Mouse (Mus musculus): ENCODE measurements around the gene Mdc1. TPM values are rescaled to one million over a fixed set of nuclear protein-coding genes. Genes with fewer than 3 reads are reported as not detected.
A peak's percentile ranks its signal among the peaks of the same experiment; 100 is the strongest.
"Not testable (repeated sequence)": the region's sequence is repeated elsewhere in the genome, so short reads cannot be mapped to it uniquely, and the experiment has no call there.

The Mdc1 gene
- total RNA-seq, 2 experiments from 2014 or later = 14.6 to 17.8 TPM

DNA sequence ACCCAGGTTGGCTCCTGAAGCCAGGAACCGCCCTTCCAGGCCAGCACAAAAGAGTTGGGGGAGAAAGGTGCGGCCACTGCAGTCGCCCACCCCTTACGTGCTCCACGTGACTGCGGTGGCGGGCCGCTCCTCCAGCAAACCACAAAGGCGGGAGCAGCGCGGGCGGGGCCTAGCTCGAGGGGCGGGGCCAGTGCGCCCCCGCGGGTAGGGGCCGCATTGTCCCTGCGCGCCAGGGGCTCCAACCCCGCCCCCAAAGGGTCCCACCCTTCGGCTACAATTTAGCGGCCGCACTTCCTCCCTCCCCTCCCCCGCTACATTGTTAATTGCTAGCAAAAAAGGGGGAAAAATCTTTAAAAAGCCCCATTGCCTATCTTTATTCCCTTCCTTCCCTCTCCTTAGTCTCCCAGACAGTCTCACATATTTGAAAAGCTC, 4.3 kb upstream of the Mdc1 start:
- H3K27ac ChIP-seq = peak overlapping the region; percentile 89
- peak; percentile 84 to 89 for DNase-seq (ENCODE audit: extremely low spot score in 1 of 2, low spot score in 2 of 2)
- H3K4me3 ChIP-seq = peak overlapping the region; percentile 64
- intact Hi-C loops (cut with DNase I) = loop anchor here (2.0 to 5.0 kb wide), 2 partner anchors 38 to 80 kb away; partner anchors contain the start of genes Mrps18b and Ppp1r10
- no peak for TF ChIP-seq CTCF (IDR thresholded peaks at IDR 0.05)

- Histone ChIP-seq H3K4me3 (peak overlapping the region; percentile 64), H3K27ac (peak overlapping the region; percentile 89)
- peak in 1 of 2 experiments; percentile 58 for DNase-seq (ENCODE audit: extremely low spot score in 1 of 2, low spot score in 2 of 2)
- TF ChIP-seq CTCF (IDR thresholded peaks at IDR 0.05) = no peak
- intact Hi-C loops (cut with DNase I) = loop anchor here (2.0 to 5.0 kb wide), 2 partner anchors 37 to 80 kb away; partner anchors contain the start of genes Mrps18b and Ppp1r10
Observed at GRCm38 (mm10) chr17:35837487-35837886, 3.8 kb upstream of the Mdc1 start.

DNA sequence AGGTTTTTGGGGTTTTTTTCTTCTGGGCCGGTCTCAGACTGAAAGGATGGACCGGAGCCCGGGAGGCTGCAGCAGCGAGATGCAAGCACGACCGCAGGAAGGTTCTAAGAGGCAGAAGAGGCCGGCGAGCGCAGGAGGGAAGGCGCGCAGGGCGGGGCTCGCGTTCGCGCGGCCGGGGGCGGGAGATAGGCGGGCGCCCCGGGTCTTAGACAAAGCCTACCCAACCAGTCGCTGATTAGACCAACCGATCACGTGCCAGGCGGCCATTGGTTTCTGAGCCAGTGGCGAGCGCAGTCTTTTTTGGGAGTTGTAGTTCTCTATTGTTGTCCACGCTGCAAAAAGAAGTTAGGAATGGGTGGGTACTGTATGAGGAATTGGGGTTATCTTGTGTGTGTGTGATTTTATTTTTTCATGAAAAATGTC, 3.2 kb upstream of the Mdc1 start, which contains the start of gene Tubb5:
Gene Tubb5 (minus strand): TSS at position 185 of the 423 bp plus-strand sequence.
- peak; percentile 97 to 98 for DNase-seq (ENCODE audit: extremely low spot score in 1 of 2, low spot score in 2 of 2)
- TF ChIP-seq CTCF (IDR thresholded peaks at IDR 0.05) = no peak
- Histone ChIP-seq H3K27ac (peak within 1 kb of the TSS; percentile 89), H3K4me3 (peak within 1 kb of the TSS; percentile 64)
- intact Hi-C loops (cut with DNase I) = loop anchor here (5.0 kb wide), 1 partner anchor 79 kb away; the partner anchor contains the start of genes Mrps18b and Ppp1r10

DNA sequence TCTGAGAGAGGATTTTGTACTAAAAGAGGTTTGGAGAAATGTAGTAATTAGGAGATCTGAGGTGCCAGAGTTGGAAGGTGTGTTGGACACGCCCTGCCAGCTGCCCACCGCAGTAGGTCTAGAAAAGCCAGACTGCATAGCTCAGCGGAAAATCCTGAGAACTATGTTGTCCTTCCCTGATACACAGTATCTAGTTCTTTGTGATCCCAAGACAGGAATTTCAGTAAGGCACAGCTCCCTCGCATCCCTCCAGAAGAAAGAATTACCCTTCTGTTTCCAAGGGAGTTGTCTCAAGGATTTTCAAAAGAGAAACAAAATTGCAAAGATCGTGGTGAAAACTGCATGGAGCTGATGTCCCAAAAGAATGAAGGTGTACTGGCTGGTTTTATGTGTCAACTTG, 2.7 kb upstream of the Mdc1 start:
- intact Hi-C loops (cut with DNase I) = loop anchor here (5.0 kb wide), 1 partner anchor 79 kb away; the partner anchor contains the start of genes Mrps18b and Ppp1r10
- DNase-seq (ENCODE audit: extremely low spot score in 1 of 2, low spot score in 2 of 2) = no peak
- H3K27ac ChIP-seq = peak overlapping the region; percentile 70
- no peak for TF ChIP-seq CTCF (IDR thresholded peaks at IDR 0.05)
- no peak overlapping the region for H3K4me3 ChIP-seq

DNA sequence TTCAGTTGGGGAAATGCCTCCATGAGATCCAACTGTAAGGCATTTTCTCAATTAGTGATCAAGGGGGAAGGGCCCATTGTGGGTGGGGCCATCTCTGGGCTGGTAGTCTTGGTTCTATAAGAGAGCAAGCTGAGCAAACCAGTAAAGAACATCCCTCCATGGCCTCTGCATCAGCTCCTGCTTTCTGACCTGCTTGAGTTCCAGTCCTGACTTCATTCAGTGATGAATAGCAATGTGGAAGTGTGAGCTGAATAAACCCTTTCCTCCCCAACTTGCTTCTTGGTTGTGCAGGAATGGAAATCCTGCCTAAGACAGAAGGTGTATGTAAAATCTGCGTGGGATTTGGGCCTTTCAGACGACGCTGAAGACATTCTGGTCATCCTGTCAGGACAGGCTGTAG, 2.3 kb upstream of the Mdc1 start:
- DNase-seq (ENCODE audit: extremely low spot score in 1 of 2, low spot score in 2 of 2); H3K27ac ChIP-seq; H3K4me3 ChIP-seq: not testable (repeated sequence)
- intact Hi-C loops (cut with DNase I) = loop anchor here (5.0 kb wide), 1 partner anchor 78 kb away; the partner anchor contains the start of genes Mrps18b and Ppp1r10

GRCm38 (mm10) chr17:35840561-35840960, 754 bp upstream of the Mdc1 start:
- peak overlapping the region; percentile 83; the same call in 1 of the 2 replicates for H3K27ac ChIP-seq
- H3K4me3 ChIP-seq = peak overlapping the region; percentile 46
- intact Hi-C loops (cut with DNase I) = loop anchor here (2.0 kb wide), 1 partner anchor 20 kb away; the partner anchor contains the start of gene Nrm
- TF ChIP-seq CTCF (IDR thresholded peaks at IDR 0.05) = no peak
- no peak for DNase-seq (ENCODE audit: extremely low spot score in 1 of 2, low spot score in 2 of 2)

DNA sequence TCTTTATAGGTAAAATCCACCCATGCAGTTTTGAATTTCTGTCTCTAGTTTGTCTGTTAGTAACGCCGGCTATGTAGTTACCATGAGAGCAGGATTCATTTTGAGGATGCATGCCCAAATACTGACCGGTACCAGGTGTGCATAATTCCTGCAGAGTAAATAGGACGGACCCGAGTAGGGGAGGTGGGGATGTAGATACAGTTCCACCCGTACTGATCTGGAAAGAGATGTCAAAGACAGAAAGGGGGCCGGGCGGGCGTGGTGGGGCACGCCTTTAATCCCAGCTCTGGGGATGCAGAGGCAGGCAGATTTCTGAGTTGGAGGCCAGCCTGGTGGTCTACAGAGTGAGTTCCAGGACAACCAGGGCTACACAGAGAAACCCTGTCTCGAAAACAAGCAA, 691 bp downstream of the Mdc1 start:
- intact Hi-C loops (cut with DNase I) = no loop called here
- DNase-seq (ENCODE audit: extremely low spot score in 1 of 2, low spot score in 2 of 2) = no peak
- peak overlapping the region; percentile 56; the same call in 1 of the 2 replicates for H3K27ac ChIP-seq
- TF ChIP-seq CTCF (IDR thresholded peaks at IDR 0.05) = no peak
- peak overlapping the region; percentile 66 for H3K4me3 ChIP-seq

DNA sequence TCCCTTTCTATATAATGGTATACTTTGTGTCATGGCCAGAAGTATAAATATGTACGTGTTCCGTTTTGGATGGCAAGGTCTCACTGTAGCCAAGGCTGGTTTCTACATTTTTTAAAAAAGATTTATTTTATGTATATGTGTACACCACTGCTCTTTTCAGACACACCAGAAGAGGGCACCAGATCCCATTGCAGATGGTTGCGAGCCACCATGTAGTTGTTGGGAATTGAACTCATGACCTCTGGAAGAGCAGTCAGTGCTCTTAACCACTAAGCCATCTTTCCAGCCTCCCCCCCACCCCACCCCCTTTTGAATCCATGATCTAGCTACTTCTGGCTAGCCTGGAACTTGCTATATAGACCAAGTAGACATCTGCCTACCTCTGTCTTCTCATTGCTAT, 2.2 kb downstream of the Mdc1 start:
- intact Hi-C loops (cut with DNase I) = no loop called here
- peak; percentile 47 for TF ChIP-seq CTCF (IDR thresholded peaks at IDR 0.05)
- no peak overlapping the region for H3K4me3 ChIP-seq

GRCm38 (mm10) chr17:35848112-35848511, 6.8 kb downstream of the Mdc1 start:
- no peak overlapping the region for H3K27ac ChIP-seq
- intact Hi-C loops (cut with DNase I) = no loop called here
- no peak overlapping the region for H3K4me3 ChIP-seq
- TF ChIP-seq CTCF (IDR thresholded peaks at IDR 0.05) = peak; percentile 35
- DNase-seq (ENCODE audit: extremely low spot score in 1 of 2, low spot score in 2 of 2) = no peak

More for the DNA sequence above, 2.2 kb downstream of the Mdc1 start:
- no peak overlapping the region for H3K27ac ChIP-seq
- DNase-seq (ENCODE audit: extremely low spot score in 1 of 2, low spot score in 2 of 2) = no peak

DNA sequence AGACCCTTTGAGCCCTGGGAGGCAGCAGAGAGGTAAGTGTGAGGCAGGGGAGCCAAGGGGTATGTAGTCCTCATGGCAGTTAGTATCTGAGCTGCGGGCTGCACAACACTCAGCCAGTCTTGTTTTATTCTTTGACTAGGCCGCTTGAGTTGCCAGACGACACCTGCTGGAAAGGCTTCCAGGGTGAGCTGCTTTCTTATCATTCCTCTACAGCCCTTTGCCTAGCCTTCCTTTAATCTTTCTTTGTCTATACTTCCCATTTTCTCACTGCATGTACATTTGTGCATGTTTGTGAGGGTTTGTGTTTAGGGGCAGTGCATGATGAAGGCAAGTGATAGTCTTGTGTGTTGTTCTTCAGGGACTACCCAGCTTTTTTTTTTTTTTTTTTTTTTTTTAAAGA, 9.7 kb downstream of the Mdc1 start:
- Histone ChIP-seq H3K4me3 (no peak overlapping the region), H3K27ac (no peak overlapping the region)
- intact Hi-C loops (cut with DNase I) = no loop called here
- DNase-seq (ENCODE audit: extremely low spot score in 1 of 2, low spot score in 2 of 2) = no peak
- TF ChIP-seq CTCF (IDR thresholded peaks at IDR 0.05) = no peak

DNA sequence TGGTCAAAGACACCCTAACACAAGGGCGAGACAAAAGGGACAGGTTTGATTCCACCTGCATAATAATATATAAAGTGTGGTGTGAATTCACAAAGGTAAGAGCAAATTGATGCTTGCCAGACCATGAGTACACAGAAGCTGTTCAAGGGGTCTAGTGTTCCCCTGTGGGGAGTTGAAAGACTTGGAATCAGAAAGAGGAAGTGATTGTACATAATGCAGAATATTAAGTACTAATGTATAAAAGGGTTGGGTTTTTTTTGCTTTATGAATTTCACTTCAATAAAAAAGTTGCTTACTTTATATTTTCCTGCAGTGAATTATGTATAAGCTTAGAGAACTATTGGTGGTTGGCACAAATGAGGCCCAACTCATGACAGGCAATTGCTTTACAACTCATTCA, 18.1 kb downstream of the Mdc1 start:
- no peak overlapping the region for H3K4me3 ChIP-seq
- no peak overlapping the region for H3K27ac ChIP-seq
- no peak for DNase-seq (ENCODE audit: extremely low spot score in 1 of 2, low spot score in 2 of 2)
- no peak for TF ChIP-seq CTCF (IDR thresholded peaks at IDR 0.05)
- intact Hi-C loops (cut with DNase I) = no loop called here

- intact Hi-C loops (cut with DNase I) = loop anchor here (2.0 kb wide), 1 partner anchor 19 kb away; the partner anchor contains the start of gene Mdc1
- no peak for DNase-seq (ENCODE audit: extremely low spot score in 1 of 2, low spot score in 2 of 2)
- H3K4me3 ChIP-seq = no peak overlapping the region
- no peak overlapping the region for H3K27ac ChIP-seq
- TF ChIP-seq CTCF (IDR thresholded peaks at IDR 0.05) = no peak
Observed at GRCm38 (mm10) chr17:35859835-35860234, 18.5 kb downstream of the Mdc1 start.

DNA sequence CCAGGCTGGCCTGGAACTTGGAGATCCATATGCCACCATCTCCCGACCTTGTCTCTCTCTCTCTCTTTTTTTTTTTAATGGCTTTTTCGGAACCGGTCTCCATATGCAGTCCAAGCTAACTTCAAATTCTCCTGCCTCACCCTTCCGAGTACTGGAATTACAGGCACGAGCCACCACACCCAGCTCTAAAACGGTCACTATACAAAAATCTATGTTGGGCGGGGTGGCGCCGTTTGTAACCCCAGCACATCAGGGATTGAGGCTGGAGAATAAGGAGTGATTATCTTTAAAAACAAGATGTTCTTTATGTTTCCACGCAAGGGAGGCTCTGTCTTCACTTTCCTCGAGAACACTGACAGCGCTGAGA, 19.5 kb downstream of the Mdc1 start:
- no peak for DNase-seq (ENCODE audit: extremely low spot score in 1 of 2, low spot score in 2 of 2)
- intact Hi-C loops (cut with DNase I) = loop anchor here (2.0 kb wide), 1 partner anchor 20 kb away; the partner anchor contains the start of gene Mdc1
- H3K27ac ChIP-seq = peak overlapping the region; percentile 51

More for the DNA sequence above, 19.5 kb downstream of the Mdc1 start:
- peak overlapping the region; percentile 97 for H3K4me3 ChIP-seq
- TF ChIP-seq CTCF (IDR thresholded peaks at IDR 0.05) = no peak
